Mouse (Mus musculus) spleen, embryonic (tissue): Measurements from ENCODE around the gene Coa5.

Experiments
- CTCF ChIA-PET: fragments of 350-600 bp; sonication (Branson Sonifier 250); formaldehyde crosslinking; loops from one replicate; lab custom pipeline; 2022; lab: Charles Lee

Gene Coa5

DNA sequence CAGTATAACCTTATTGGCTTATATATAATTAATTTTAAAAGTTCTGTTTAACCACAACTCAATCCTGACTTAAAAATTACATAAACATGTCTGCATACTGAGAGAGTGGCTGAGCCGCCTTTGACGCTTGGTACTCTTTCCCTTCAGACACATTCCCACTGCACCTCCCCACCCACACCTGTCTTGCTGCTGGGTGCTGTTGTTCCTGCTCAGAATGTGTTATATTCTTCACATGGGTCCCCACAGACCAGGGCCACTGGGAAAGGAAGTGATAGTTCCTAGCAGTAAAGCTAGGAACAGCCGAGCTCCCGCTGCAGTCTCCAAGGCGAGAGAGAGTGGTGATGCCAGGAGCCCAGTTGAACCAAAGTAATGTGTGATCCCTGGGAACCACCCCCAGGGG, 51.8 kb downstream of the Coa5 start:
- CTCF ChIA-PET, result no interaction called here

DNA sequence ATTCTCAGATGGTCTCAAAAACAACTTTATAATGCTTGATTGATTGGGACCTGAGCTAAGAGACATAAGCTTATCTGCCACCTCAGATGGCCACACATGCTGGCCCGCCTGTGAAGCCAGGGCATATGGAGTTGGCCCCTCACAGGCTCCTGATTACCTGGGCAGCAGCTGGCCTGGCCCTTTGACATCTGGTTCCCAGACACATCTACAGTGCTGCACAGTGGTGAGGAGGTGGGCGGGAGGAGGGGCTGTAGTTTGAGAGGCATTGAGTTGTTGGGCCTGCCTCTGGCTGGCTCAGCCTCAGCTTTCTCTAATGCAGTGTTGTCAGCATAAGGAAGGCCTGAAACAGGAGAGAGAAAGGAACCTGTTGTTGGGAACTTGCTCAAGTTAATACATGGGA, 53.2 kb downstream of the Coa5 start:
- CTCF ChIA-PET, result no interaction called here

DNA sequence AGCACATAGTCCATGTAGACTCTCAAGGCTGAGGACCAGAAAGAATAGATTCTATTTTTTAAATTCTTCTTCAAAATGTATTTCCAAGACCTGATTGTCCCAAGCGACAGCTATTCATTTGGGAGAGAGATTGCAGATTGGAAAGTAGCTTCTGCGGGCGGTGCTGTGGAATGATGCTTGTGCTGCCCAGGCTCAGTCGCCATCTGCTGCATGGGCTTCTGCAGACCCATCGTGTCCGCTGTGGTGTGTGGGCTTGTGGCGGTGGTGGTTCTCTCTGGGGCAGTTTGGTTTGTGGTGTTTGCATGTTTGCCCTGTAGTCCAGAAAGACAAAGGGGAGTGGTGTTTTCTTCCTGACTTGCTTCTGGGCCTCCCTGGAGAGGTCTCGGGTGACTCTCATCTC, 53.7 kb downstream of the Coa5 start:
- CTCF ChIA-PET, result no interaction called here

GRCm38 (mm10) chr1:37368768-37369385, 61.0 kb downstream of the Coa5 start:
- CTCF ChIA-PET, result no interaction called here

DNA sequence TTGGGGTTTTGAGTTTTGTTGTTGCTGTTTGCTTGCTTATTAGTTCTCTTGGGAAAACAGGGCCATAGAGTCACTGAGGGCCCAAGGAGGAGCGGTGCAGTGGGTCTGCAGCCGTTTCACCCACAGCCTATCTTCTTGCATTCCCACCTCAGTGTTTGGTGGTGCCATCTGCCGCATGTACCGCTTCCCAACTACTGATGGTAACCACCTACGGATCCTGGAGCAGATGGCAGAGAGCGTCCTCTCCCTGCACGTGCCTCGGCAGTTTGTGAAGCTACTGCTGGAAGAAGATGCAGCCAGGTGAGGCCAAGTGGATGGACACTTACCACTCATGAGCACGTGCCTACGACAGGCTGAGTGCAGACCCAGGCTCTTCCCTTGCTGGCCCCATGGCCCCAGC, 61.8 kb downstream of the Coa5 start:
- CTCF ChIA-PET, result no interaction called here
